Mouse (Mus musculus) left cerebral cortex, adult 18-20 months (tissue): ENCODE results near the gene Aco2. TPM values are rescaled to one million over a fixed set of nuclear protein-coding genes. Genes with fewer than 3 reads are reported as not detected.

Source experiments
- DNase-seq, 2 experiments: peaks; one replicate each; pipeline ENCODE4 v3.0.0; 2021 to 2022; ENCODE audit warnings: low spot score in 2 of 2, mixed read lengths in 1 of 2
- total RNA-seq, 2 experiments: library from RNA; stranded (reverse); gene quantifications; 2 replicates each; pipeline ENCODE4 v1.2.3; 2021

Aco2 gene
- total RNA-seq, 2 experiments from 2014 or later, result 414 to 429 TPM

GRCm38 (mm10) chr15:81917621-81918463, 45.7 kb downstream of the Aco2 start:
- DNase-seq, result peak; percentile 77 to 82

- DNase-seq, result no peak
Measured at GRCm38 (mm10) chr15:81919062-81919461, 47.0 kb downstream of the Aco2 start.

GRCm38 (mm10) chr15:81920546-81921217, 48.6 kb downstream of the Aco2 start:
- DNase-seq, result no peak

DNA sequence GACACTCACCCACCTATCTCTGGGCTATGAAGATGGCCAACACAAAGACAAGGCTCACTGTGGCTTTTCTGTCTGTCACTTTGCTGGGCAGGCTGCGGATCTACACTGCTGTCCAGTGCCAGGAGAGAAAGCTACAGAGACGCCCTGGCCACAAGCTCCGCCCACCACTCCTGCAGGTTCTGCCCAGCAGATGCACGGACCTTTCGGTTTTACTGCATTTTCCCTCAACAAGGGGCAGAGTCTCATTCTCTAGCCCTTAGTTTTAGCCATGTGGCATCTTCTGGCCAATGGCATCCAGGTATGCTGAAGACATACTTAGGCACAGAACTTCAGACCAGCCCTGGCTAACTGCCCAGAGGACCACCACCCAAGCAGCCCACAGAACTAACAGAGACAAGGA, 49.1 kb downstream of the Aco2 start:
- no peak for DNase-seq

DNA sequence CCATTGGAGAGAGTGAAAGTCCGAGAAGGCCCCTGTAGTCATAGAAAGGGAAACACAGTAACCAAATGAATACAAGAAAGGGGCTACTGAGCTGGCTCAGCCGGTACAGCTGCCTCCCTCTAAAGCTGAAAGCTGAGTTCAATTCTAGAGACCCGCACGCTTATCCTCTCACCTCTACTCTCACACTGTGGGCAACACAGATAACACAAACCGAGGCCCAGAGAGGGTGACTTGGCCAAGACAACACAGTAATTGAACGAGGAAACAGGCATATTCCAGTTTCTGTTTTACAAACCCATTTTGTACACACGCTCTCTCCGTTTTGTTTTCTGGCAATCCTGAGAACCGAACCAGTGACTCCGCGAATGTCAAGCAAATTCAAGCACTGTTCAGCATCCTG, 52.8 kb downstream of the Aco2 start:
- DNase-seq, result no peak

- DNase-seq, result peak; percentile 89 to 93
Measured at GRCm38 (mm10) chr15:81925760-81926445, 53.8 kb downstream of the Aco2 start, which contains the start of gene Polr3h. Polr3h (minus strand) TSS chr15:81926240.

- no peak for DNase-seq
Measured at GRCm38 (mm10) chr15:81926446-81926822, 54.3 kb downstream of the Aco2 start.

GRCm38 (mm10) chr15:81927741-81928140, 55.6 kb downstream of the Aco2 start:
- DNase-seq, result no peak

DNA sequence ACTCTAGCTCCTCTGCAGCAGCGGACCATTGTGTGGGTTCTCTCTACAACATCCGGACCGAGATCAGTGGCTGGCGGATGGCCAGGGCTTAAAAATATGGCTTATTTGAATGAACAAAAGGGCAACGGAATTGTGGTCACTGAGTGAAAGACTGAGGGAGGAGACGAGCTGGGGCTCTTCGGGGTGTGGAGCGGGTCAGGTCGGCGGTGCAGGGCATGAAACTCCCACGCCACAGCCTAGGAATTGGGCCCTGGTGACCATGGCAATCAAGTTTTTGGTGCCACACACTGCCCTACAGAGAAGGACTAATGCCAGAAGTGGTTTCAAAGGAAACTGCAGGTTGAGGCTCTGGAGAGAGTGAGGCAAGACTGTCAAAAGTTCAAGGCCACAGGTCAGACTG, 56.2 kb downstream of the Aco2 start:
- no peak for DNase-seq

DNA sequence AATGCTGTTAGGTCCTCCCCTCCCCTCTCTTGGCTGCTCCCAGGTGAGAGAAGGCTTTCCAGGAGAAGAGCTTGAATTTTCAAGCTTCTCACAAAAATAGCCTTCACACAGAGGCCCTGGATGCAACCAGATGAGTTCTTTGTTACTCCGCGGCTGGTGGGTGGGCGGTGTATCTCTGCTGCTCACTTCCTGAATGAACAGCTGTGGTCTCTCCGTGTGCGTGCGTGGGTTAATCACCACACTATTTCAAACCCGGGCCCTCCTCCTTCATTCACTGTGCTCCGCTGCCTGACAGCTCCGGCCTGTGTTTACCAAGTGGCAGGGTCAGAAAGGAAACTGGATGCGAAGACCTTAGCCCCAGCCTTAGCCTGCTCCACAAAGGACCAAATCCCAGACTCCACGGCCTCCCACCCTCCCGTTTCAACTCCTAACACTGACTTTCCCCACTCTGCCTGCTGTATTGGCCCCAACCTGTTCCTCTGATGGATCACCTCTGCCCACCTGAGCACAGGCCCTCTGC, 60.9 kb downstream of the Aco2 start:
- DNase-seq, result peak; percentile 73 to 85

DNA sequence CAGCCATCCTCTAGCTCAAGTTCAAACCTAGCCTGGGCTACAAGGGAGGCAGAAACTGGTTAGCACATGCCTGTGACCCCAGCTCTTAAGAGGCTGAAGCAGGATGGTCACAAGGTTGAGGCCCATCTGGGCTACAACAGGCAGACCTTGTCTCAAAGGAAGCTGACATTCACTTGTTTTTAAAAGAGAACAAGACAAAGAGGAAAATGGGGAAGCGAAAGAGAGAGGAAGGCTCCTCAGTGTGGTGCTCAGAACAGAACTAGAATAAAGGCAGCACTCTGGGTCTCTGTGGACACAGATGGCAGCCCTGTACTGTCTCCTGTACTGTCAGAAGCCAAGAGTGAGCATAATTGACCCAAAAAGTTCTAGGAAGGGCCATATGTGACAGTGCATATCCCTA, 61.9 kb downstream of the Aco2 start:
- DNase-seq, result no peak

- DNase-seq, result no peak
Measured at GRCm38 (mm10) chr15:81935869-81936637, 63.9 kb downstream of the Aco2 start.

- peak; percentile 60 to 72 for DNase-seq
Measured at GRCm38 (mm10) chr15:81936679-81937078, 64.6 kb downstream of the Aco2 start, which contains the start of gene Csdc2. Csdc2 (plus strand) TSS chr15:81936759.

DNA sequence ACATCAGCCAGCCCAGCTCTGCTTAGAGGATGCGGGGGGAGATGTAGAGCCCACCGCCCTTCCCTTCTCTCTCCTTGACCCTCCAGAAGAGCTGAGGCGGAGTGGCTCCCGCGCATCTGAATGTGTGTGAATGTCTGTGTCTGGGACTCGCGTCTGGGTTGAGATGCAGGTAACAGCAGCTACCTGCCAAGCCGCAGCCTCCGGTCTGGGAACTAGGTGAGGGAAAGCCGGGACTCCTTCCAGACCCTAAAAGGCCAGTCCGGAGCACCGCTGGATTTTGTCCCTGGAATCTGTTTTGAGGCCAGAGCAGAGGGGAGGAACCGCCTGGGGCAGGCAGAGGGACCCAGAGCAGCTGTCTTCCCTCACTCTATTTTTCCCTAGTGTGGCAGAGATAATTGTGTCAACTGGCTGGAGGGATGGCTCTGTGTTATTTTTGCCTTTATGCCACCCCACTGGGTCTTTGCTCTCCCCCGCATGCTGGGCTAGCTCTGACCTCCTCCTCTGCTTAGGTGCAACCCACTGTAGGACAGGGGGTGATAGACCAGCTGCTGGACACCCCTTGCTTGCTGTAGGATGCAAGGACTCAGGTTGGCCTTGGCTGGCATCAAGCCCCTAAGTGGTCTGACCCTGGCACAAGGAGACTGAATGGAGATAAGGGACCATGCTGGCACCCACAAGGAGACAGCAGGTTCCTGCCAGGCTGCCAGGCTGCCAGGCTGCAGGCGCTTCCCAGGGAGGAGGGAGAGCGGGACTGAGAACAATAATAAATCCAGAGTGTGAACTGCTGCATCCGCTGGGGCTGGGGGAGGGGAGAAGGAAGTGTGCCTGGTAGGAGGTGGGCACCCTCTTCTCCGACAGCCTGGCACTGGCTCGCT, 65.2 kb downstream of the Aco2 start:
- DNase-seq, result peak; percentile 77 to 81

DNA sequence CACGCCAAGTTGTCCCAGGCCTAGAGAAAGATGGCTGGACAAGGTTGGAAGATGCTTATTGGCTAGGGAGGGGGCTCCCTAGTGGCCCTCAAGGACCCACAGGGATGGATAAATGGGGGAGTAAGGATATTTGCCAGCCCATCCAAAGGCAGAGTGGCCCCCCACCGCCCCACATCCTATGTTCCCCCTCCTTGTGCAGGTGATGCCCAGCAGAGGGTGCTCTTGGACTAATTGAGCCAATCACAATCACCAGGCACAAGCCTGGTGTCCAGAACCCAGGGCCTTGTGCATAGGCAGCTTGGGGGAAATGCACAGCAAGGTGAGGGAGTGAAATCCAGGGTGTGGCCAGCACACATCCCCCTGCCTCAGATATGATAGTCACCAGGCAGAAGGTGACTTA, 66.1 kb downstream of the Aco2 start:
- peak; percentile 53 to 63 for DNase-seq

GRCm38 (mm10) chr15:81939157-81939715, 67.1 kb downstream of the Aco2 start:
- no peak for DNase-seq

- no peak for DNase-seq
Measured at GRCm38 (mm10) chr15:81939774-81940173, 67.7 kb downstream of the Aco2 start.

- no peak for DNase-seq
Measured at GRCm38 (mm10) chr15:81940219-81940618, 68.1 kb downstream of the Aco2 start.

DNA sequence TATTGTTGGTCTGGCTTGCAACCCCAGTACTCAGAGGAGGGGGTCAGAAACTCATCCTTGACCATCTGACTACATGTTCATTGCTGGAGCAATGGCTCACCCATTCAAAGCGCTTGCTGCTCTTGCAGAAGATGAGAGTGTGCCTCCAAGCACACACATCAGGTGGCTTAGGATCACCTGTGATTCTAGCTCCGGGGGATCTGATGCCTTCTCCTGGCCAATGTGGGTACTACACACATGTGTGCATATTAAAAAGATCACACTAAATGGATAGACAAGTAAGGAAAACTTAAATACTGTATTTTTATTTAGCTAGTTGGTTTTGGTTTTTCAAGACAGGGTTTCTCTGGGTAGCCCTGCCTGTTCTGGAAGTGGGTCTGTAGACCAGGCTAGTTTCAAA, 68.9 kb downstream of the Aco2 start:
- no peak for DNase-seq
